8 mouse cellular contexts compared by ENCODE assay signal in the genomic region with DNA sequence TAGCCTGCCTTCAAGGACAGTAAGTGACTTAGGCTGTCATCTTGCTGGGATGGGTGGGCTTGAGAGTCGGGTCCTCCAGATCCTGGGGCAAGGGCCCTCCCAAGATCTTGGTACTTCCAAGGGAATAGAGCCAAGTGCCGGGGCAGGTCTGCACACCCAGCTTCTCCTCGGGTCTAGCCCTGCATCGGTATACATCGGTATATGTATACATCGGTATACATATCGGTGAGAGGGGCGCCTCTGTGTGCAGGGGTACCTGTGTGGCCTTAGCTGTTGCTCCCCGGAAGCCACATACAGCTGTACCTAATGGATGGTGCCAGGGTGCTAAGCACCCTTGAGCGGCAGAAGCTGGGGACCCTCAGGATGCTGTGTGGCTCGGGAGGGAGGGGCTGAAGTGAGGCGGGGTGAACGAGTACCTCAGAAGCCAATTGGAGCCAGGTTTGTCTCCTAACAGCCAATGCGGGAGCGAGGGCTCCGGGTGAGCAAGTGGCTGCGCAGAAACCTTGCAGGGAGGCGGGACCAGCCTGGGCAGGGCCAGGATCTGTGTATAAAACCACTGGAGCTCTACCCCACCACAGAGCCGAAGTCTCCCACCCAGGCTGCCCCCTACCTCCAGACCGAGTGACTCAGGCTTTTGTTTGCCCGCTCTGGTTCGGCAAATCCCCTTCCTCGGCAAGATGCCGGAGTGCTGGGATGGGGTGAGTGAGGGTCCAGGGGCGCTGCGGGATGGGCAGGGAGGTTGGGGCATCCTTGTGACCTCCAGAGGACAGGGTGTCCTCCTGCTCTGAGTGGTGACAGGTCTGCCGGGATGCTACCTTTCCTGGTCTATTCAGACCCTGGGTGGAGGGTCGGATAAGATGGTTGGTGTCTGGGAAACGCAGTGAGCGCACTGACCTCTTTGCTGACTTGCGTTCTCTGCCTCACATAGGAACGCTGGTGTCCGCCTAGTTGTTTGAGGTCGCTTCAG. TPM values are rescaled to one million over a fixed set of nuclear protein-coding genes. Genes with fewer than 3 reads are reported as not detected.
A peak's percentile ranks its signal among the peaks of the same experiment; 100 is the strongest.
DNase-seq lines count a peak whose midpoint lies in the region; ATAC-seq and TF ChIP-seq lines count a peak whose summit lies in the region.

No protein-coding gene starts in this region.

- H3K27ac ChIP-seq in embryonic facial prominence, embryonic 14.5 days (replicated peaks; ENCODE audit: low read depth, low read length): no peak overlapping the region; the same call in 1 of the 2 replicates
- H3K27ac ChIP-seq in kidney, adult 2 months (ENCODE audit: insufficient read depth, low read depth, low read length): no peak overlapping the region
- H3K27ac ChIP-seq in limb, embryonic 11.5 days (replicated peaks; ENCODE audit: low read depth, low read length): no peak overlapping the region
- peak overlapping the region; percentile 67 for H3K27ac ChIP-seq in midbrain, embryonic 12.5 days (replicated peaks)
- no peak overlapping the region for H3K27ac ChIP-seq in spleen, adult 2 months (ENCODE audit: insufficient read depth, low read length)

- peak overlapping the region; percentile 64 for H3K9ac ChIP-seq in embryonic facial prominence, embryonic 14.5 days (ENCODE audit: low read depth, low read length)
- H3K9ac ChIP-seq in limb, embryonic 11.5 days (ENCODE audit: low read length): peak overlapping the region; percentile 44
- H3K9ac ChIP-seq in midbrain, embryonic 12.5 days (replicated peaks): peak overlapping the region; percentile 70

- H3K4me1 ChIP-seq in embryonic facial prominence, embryonic 14.5 days (ENCODE audit: control insufficient read depth, insufficient read depth, low read length): no peaks in the 10 kb centered on the region; the same call in 1 of the 2 replicates
- no peaks in the 10 kb centered on the region for H3K4me1 ChIP-seq in kidney, adult 2 months (ENCODE audit: control insufficient read depth, insufficient read depth, low read length)
- peaks cover 4% of the 10 kb centered on the region; the same call in 1 of the 2 replicates for H3K4me1 ChIP-seq in limb, embryonic 11.5 days (ENCODE audit: control insufficient read depth, insufficient read depth, low read length)
- peaks cover 34% of the 10 kb centered on the region for H3K4me1 ChIP-seq in midbrain, embryonic 12.5 days
- no peaks in the 10 kb centered on the region; the same call in 1 of the 2 replicates for H3K4me1 ChIP-seq in spleen, adult 2 months (ENCODE audit: control insufficient read depth, insufficient read depth, insufficient read length)

- H3K4me3 ChIP-seq in embryonic facial prominence, embryonic 14.5 days (ENCODE audit: low read depth, low read length): peak overlapping the region; percentile 52
- H3K4me3 ChIP-seq in kidney, adult 2 months (ENCODE audit: insufficient read depth, low read depth, low read length): peak overlapping the region; percentile 55
- peak overlapping the region; percentile 40 for H3K4me3 ChIP-seq in limb, embryonic 11.5 days (ENCODE audit: low read depth, low read length)
- H3K4me3 ChIP-seq in midbrain, embryonic 12.5 days: peak overlapping the region; percentile 56
- peak overlapping the region; percentile 42; the same call in 1 of the 2 replicates for H3K4me3 ChIP-seq in spleen, adult 2 months (ENCODE audit: extremely low read depth, insufficient read depth, insufficient read length)

- peak overlapping the region; percentile 85 for H3K4me2 ChIP-seq in embryonic facial prominence, embryonic 14.5 days (ENCODE audit: low read depth, low read length)
- peak overlapping the region; percentile 62 for H3K4me2 ChIP-seq in limb, embryonic 11.5 days (ENCODE audit: low read depth, severe bottlenecking)
- peak overlapping the region; percentile 93 for H3K4me2 ChIP-seq in midbrain, embryonic 12.5 days (replicated peaks)

- TF ChIP-seq CTCF in kidney, adult 2 months (conservative IDR thresholded peaks at IDR 0.05; ENCODE audit: insufficient read depth, insufficient read length, low read depth, low read length): no peak
- no peak for TF ChIP-seq CTCF in spleen, adult 2 months (IDR thresholded peaks at IDR 0.05; ENCODE audit: extremely low read depth, insufficient read depth, insufficient read length, insufficient replicate concordance)

- DNase-seq in 3T3-L1 (ENCODE audit: low read depth, low spot score): peak; percentile 94
- peak; percentile 85 to 87 for DNase-seq in adrenal gland, postnatal 36 days
- peak; percentile 97 for DNase-seq in embryonic facial prominence, embryonic 14.5 days (ENCODE audit: low spot score)
- DNase-seq in heart, adult 8-10 months (ENCODE audit: low spot score): peak; percentile 63
- peak; percentile 71 for DNase-seq in kidney, adult 2 months
- DNase-seq in limb, embryonic 11.5 days (ENCODE audit: low spot score): peak; percentile 88
- DNase-seq in spleen, adult 2 months (ENCODE audit: low read depth in 1 of 2, low spot score in 2 of 2): peak in 1 of 2 experiments; percentile 43

- under 1% methylated on average over 28 of the region's 34 CpGs for WGBS in embryonic facial prominence, embryonic 14.5 days
- WGBS in kidney, adult 2 months: 3% methylated on average over 34 of the region's 34 CpGs
- 3% methylated on average over 34 of the region's 34 CpGs for WGBS in limb, embryonic 11.5 days
- 3% methylated on average over 34 of the region's 34 CpGs for WGBS in midbrain, embryonic 12.5 days
- WGBS in spleen, adult 2 months: 5% methylated on average over 34 of the region's 34 CpGs

- peaks cover 10% of the 10 kb centered on the region; the same call in 1 of the 2 replicates for H3K27me3 ChIP-seq in embryonic facial prominence, embryonic 14.5 days (replicated peaks; ENCODE audit: control insufficient read depth, insufficient read depth, low read length)
- H3K27me3 ChIP-seq in kidney, adult 2 months (replicated peaks; ENCODE audit: control insufficient read depth, insufficient read depth, low read length): no peaks in the 10 kb centered on the region
- peaks cover under 1% of the 10 kb centered on the region; the same call in 1 of the 2 replicates for H3K27me3 ChIP-seq in limb, embryonic 11.5 days (ENCODE audit: control insufficient read depth, insufficient read depth, low read length)
- peaks cover 22% of the 10 kb centered on the region for H3K27me3 ChIP-seq in midbrain, embryonic 12.5 days
- H3K27me3 ChIP-seq in spleen, adult 2 months (ENCODE audit: control insufficient read depth, insufficient read depth, low read length): peaks cover 2% of the 10 kb centered on the region; the same call in 1 of the 2 replicates

- peak; percentile 96 for ATAC-seq in embryonic facial prominence, embryonic 14.5 days (ENCODE audit: low read depth)
- peak; percentile 93 for ATAC-seq in limb, embryonic 11.5 days (ENCODE audit: insufficient number of reproducible peaks, low FRiP score, low TSS enrichment, low read depth)
- ATAC-seq in midbrain, embryonic 12.5 days (ENCODE audit: low FRiP score, low read depth): peak; percentile 94

- TF ChIP-seq POLR2A in kidney, adult 2 months (IDR thresholded peaks at IDR 0.05; ENCODE audit: low read depth, low read length): no peak
- no peak for TF ChIP-seq POLR2A in spleen, adult 2 months (IDR thresholded peaks at IDR 0.05; ENCODE audit: low read depth, low read length)

- H3K36me3 ChIP-seq in embryonic facial prominence, embryonic 14.5 days (ENCODE audit: control insufficient read depth, insufficient read depth, low read length): no peaks in the 10 kb centered on the region; the same call in 1 of the 2 replicates
- no peaks in the 10 kb centered on the region for H3K36me3 ChIP-seq in kidney, adult 2 months (ENCODE audit: control insufficient read depth, insufficient read depth, low read length)
- no peaks in the 10 kb centered on the region for H3K36me3 ChIP-seq in limb, embryonic 11.5 days (ENCODE audit: control insufficient read depth, insufficient read depth, low read length)
- H3K36me3 ChIP-seq in midbrain, embryonic 12.5 days: peaks cover 16% of the 10 kb centered on the region; the same call in 1 of the 2 replicates
- no peaks in the 10 kb centered on the region for H3K36me3 ChIP-seq in spleen, adult 2 months (ENCODE audit: control insufficient read depth, insufficient read depth, low read length)

- no peaks in the 10 kb centered on the region for H3K9me3 ChIP-seq in embryonic facial prominence, embryonic 14.5 days (ENCODE audit: control insufficient read depth, low read length)
- no peaks in the 10 kb centered on the region for H3K9me3 ChIP-seq in limb, embryonic 11.5 days (ENCODE audit: control insufficient read depth, low read length)
- H3K9me3 ChIP-seq in midbrain, embryonic 12.5 days: no peaks in the 10 kb centered on the region

RNA-seq across cellular contexts. Expression of a gene that starts 12.9 kb away (rescaled TPM):
- total RNA-seq in adrenal gland, postnatal 36 days (2021): 10 to 100 TPM; 30.1 to 35.5 TPM
- 16.7 and 16.8 TPM in 2 replicates for polyA plus RNA-seq in embryonic facial prominence, embryonic 14.5 days (2014; fragmentation: Nextera tagmentation; extraction: Ambion mirVana)
- 10 to 100 TPM; 12.6 to 15.3 (median 14.0) TPM for total RNA-seq in heart, adult 8-10 months (2022)
- polyA plus RNA-seq in kidney, adult 2 months (2012; rRNA removed): 11.4 and 11.5 TPM in 2 replicates
- polyA plus RNA-seq in limb, embryonic 11.5 days (2014; fragmentation: Nextera tagmentation; extraction: Ambion mirVana): 17.8 and 19.7 TPM in 2 replicates
- 21.0 and 26.3 TPM in 2 replicates for polyA plus RNA-seq in midbrain, embryonic 12.5 days (2016; fragmentation: Nextera tagmentation; extraction: Ambion mirVana)
- polyA plus RNA-seq in spleen, adult 2 months (2012; rRNA removed): 7.2 and 10.2 TPM in 2 replicates

RNA-seq across cellular contexts. Expression of a gene that starts 26.0 kb away (rescaled TPM):
- total RNA-seq in adrenal gland, postnatal 36 days (2021): 10 to 100 TPM; 16.1 to 21.6 TPM
- 44.7 and 53.4 TPM in 2 replicates for polyA plus RNA-seq in embryonic facial prominence, embryonic 14.5 days (2014; fragmentation: Nextera tagmentation; extraction: Ambion mirVana)
- 100 to 1,000 TPM; 116 to 156 (median 143) TPM for total RNA-seq in heart, adult 8-10 months (2022)
- polyA plus RNA-seq in kidney, adult 2 months (2012; rRNA removed): 20.7 and 21.7 TPM in 2 replicates
- polyA plus RNA-seq in limb, embryonic 11.5 days (2014; fragmentation: Nextera tagmentation; extraction: Ambion mirVana): 8.7 and 11.3 TPM in 2 replicates
- 75.2 and 77.7 TPM in 2 replicates for polyA plus RNA-seq in midbrain, embryonic 12.5 days (2016; fragmentation: Nextera tagmentation; extraction: Ambion mirVana)
- 1.2 and 2.0 TPM in 2 replicates for polyA plus RNA-seq in spleen, adult 2 months (2012; rRNA removed)
